Mouse (Mus musculus) heart, embryonic 14.5 days (tissue): ENCODE measurements around the gene Yju2. TPM values are rescaled to one million over a fixed set of nuclear protein-coding genes. Genes with fewer than 3 reads are reported as not detected.

Experiments used
- ATAC-seq: fragments of 200-750 bp; cut with Nextera tagmentation; 2 replicates; pipeline ENCODE4 v1.8.0; 2017; ENCODE audit warnings: low read depth, moderate TSS enrichment; ENCODE audit not compliant: insufficient number of reproducible peaks, insufficient read depth, low FRiP score
- H3K27ac ChIP-seq, 2 experiments: fragments of 200-500 bp in 1 of 2; fragments of 300-500 bp in 1 of 2; sonication (generic) in 1 of 2; replicated peaks in 1 of 2; 2 replicates each; pipeline ENCODE4 v1.5.1; 2012 to 2014; ENCODE audit warnings: low read depth in 2 of 2, low read length in 2 of 2, control low read depth in 1 of 2, mild to moderate bottlenecking in 1 of 2, mixed read lengths in 1 of 2; ENCODE audit not compliant: control insufficient read depth in 1 of 2, insufficient read depth in 1 of 2
- H3K27me3 ChIP-seq: fragments of 300-500 bp; sonication (generic); 2 replicates; pipeline ENCODE4 v1.6.1; 2014; ENCODE audit warnings: mild to moderate bottlenecking, low read length, control low read depth; ENCODE audit not compliant: control insufficient read depth, insufficient read depth
- H3K36me3 ChIP-seq: fragments of 300-500 bp; sonication (generic); 2 replicates; pipeline ENCODE4 v1.6.1; 2014; ENCODE audit warnings: mild to moderate bottlenecking, control low read depth, low read length, mixed read lengths; ENCODE audit not compliant: control insufficient read depth, insufficient read depth
- H3K4me1 ChIP-seq, 2 experiments: fragments of 200-500 bp in 1 of 2; fragments of 300-500 bp in 1 of 2; sonication (generic) in 1 of 2; 2 replicates each; pipeline ENCODE4 v1.6.1; 2012 to 2014; ENCODE audit warnings: low read length in 2 of 2, control low read depth in 1 of 2, mixed read lengths in 1 of 2; ENCODE audit not compliant: control insufficient read depth in 2 of 2, insufficient read depth in 2 of 2
- H3K4me2 ChIP-seq: fragments of 300-500 bp; sonication (generic); 2 replicates; pipeline ENCODE4 v1.6.1; 2014; ENCODE audit warnings: mild to moderate bottlenecking, low read length
- H3K4me3 ChIP-seq, 2 experiments: fragments of 200-500 bp in 1 of 2; fragments of 300-500 bp in 1 of 2; sonication (generic) in 1 of 2; 2 replicates each; pipeline ENCODE4 v1.5.1; 2012 to 2014; ENCODE audit warnings: low read length in 2 of 2, mild to moderate bottlenecking in 2 of 2, control low read depth in 1 of 2, low read depth in 1 of 2, moderate library complexity in 1 of 2; ENCODE audit not compliant: control insufficient read depth in 1 of 2, insufficient read depth in 1 of 2
- H3K9ac ChIP-seq: fragments of 300-500 bp; sonication (generic); 2 replicates; pipeline ENCODE4 v1.6.1; 2014; ENCODE audit warnings: mild to moderate bottlenecking, low read length
- H3K9me3 ChIP-seq: fragments of 300-500 bp; sonication (generic); 2 replicates; pipeline ENCODE4 v1.6.1; 2016; ENCODE audit warnings: low read length, control low read depth; ENCODE audit not compliant: control insufficient read depth
- WGBS: fragments of 180-500 bp; shearing (Covaris S2); extraction: QIAGEN DNeasy Blood & Tissue Kit; methylation state at CpG from one replicate; pipeline ENCODE4 v1.1.7; 2014; 5-methylcytosine and 5-hydroxymethylcytosine counted together
- polyA plus RNA-seq: library from polyadenylated mRNA; unstranded; fragments of >200 nt; fragmentation: Nextera tagmentation; extraction: Ambion mirVana; gene quantifications from 2 replicates; pipeline ENCODE4 v1.2.1, GENCODE M21; 2014

The Yju2 gene
- polyA plus RNA-seq, 1 experiment from 2014 or later: 13.5 TPM

- H3K4me3 ChIP-seq: no peak overlapping the region
- ATAC-seq: no peak
- H3K4me1 ChIP-seq: peaks cover 5% of the 10 kb centered on the region in 2 experiments; a peak in 2 of 4 replicates
- no peaks in the 10 kb centered on the region for H3K27me3 ChIP-seq
- WGBS: 84% methylated on average over 8 of the region's 8 CpGs
- no peak overlapping the region for H3K9ac ChIP-seq
- no peak overlapping the region for H3K27ac ChIP-seq
- H3K9me3 ChIP-seq: no peaks in the 10 kb centered on the region
- H3K4me2 ChIP-seq: no peak overlapping the region
- H3K36me3 ChIP-seq: peaks cover 80% of the 10 kb centered on the region
Measured at GRCm38 (mm10) chr17:56016382-56016781, 57.5 kb downstream of the Yju2 start.

- no peaks in the 10 kb centered on the region for H3K9me3 ChIP-seq
- no peak overlapping the region for H3K4me2 ChIP-seq
- ATAC-seq: no peak
- no peak overlapping the region for H3K27ac ChIP-seq
- no peak overlapping the region for H3K4me3 ChIP-seq
- H3K27me3 ChIP-seq: no peaks in the 10 kb centered on the region
- no peak overlapping the region for H3K9ac ChIP-seq
- H3K36me3 ChIP-seq: peaks cover 73% of the 10 kb centered on the region
- WGBS: 84% methylated on average over 15 of the region's 15 CpGs
- peaks cover 5% of the 10 kb centered on the region in 2 experiments; a peak in 2 of 4 replicates for H3K4me1 ChIP-seq
Measured at GRCm38 (mm10) chr17:56016793-56017785, 58.2 kb downstream of the Yju2 start.

DNA sequence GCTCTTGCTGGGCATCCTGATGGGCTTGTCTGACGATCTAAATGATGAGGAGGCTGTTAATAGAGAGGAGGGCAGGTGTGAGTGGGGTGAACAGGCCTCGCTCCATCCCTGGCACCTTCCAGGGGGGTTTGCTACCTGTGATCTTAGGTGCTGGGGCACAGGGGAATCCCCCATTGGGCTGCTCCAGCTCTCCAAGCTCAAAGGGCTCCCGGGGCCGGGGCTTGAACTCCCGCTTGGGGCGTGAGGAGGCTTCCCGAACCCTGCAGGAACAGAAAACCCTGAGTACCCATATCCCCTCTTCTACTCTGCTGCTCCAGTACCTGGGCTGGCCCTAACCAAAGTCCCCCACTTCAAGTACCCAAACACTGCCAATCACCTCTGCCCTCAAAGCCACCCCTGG lies 58.9 kb downstream of the Yju2 start:
- H3K36me3 ChIP-seq: peaks cover 68% of the 10 kb centered on the region
- H3K4me3 ChIP-seq: no peak overlapping the region
- H3K9me3 ChIP-seq: no peaks in the 10 kb centered on the region
- H3K27ac ChIP-seq: no peak overlapping the region
- H3K27me3 ChIP-seq: no peaks in the 10 kb centered on the region
- H3K4me1 ChIP-seq: peaks cover 9 to 10% of the 10 kb centered on the region in 2 experiments
- WGBS: 96% methylated on average over 7 of the region's 7 CpGs
- no peak overlapping the region for H3K4me2 ChIP-seq
- no peak overlapping the region for H3K9ac ChIP-seq
- ATAC-seq: no peak

Other genes starting within 250 kb of the Yju2 start
- 3.5 and 5.3 TPM in 2 replicates for gene Pot1b, start 246.5 kb upstream of the Yju2 start, polyA plus RNA-seq
- 0.42 and 0.80 TPM in 2 replicates for gene Adgre4, start 209.1 kb upstream of the Yju2 start, polyA plus RNA-seq
- 5.7 and 5.9 TPM in 2 replicates for gene Zfp119a, start 80.2 kb upstream of the Yju2 start, polyA plus RNA-seq
- 8.1 and 9.4 TPM in 2 replicates for gene Zfp959, start 67.0 kb upstream of the Yju2 start, polyA plus RNA-seq
- 4.5 and 5.1 TPM in 2 replicates for gene Zfp119b, start 9.6 kb upstream of the Yju2 start, polyA plus RNA-seq
- 1.0 and 1.3 TPM in 2 replicates for gene Ebi3, start 6.5 kb upstream of the Yju2 start, polyA plus RNA-seq
- 7.1 and 7.3 TPM in 2 replicates for gene Shd, start 11.4 kb downstream of the Yju2 start, polyA plus RNA-seq
- 1.6 and 1.8 TPM in 2 replicates for gene Fsd1, start 27.4 kb downstream of the Yju2 start, polyA plus RNA-seq
- 15.9 and 16.6 TPM in 2 replicates for gene Stap2, start 46.5 kb downstream of the Yju2 start, polyA plus RNA-seq
- 73.9 and 84.4 TPM in 2 replicates for gene Mpnd, start 46.6 kb downstream of the Yju2 start, polyA plus RNA-seq
- gene Sh3gl1, start 77.5 kb downstream of the Yju2 start, polyA plus RNA-seq: 63.6 and 70.5 TPM in 2 replicates
- 9.0 and 9.2 TPM in 2 replicates for gene Chaf1a, start 81.3 kb downstream of the Yju2 start, polyA plus RNA-seq
- gene Ubxn6, start 115.9 kb downstream of the Yju2 start, polyA plus RNA-seq: 41.3 and 42.5 TPM in 2 replicates
- gene Hdgfl2, start 120.5 kb downstream of the Yju2 start, polyA plus RNA-seq: 56.5 and 57.5 TPM in 2 replicates
- 0.15 and 0.19 TPM in 2 replicates for gene Plin4, start 150.7 kb downstream of the Yju2 start, polyA plus RNA-seq
- gene Plin5, start 158.5 kb downstream of the Yju2 start, polyA plus RNA-seq: 0.88 and 1.1 TPM in 2 replicates
- gene Lrg1, start 162.9 kb downstream of the Yju2 start, polyA plus RNA-seq: 0.32 and 0.42 TPM in 2 replicates
- 0.55 and 0.85 TPM in 2 replicates for gene Sema6b, start 181.2 kb downstream of the Yju2 start, polyA plus RNA-seq
- 8.9 and 9.4 TPM in 2 replicates for gene Tnfaip8l1, start 203.4 kb downstream of the Yju2 start, polyA plus RNA-seq
- 76.6 and 81.1 TPM in 2 replicates for gene Mydgf, start 224.8 kb downstream of the Yju2 start, polyA plus RNA-seq